Mouse (Mus musculus) bone marrow macrophage, adult 2 months (primary cell): Measurements from ENCODE around the gene Strap.

Experiments
- CTCF ChIP-seq: IDR thresholded peaks from 2 replicates; pipeline ENCODE4 v1.5.1; 2012; ENCODE audit warnings: low read depth, mild to moderate bottlenecking, low read length, moderate library complexity
- POLR2A ChIP-seq: IDR thresholded peaks from 2 replicates; pipeline ENCODE4 v1.6.1; 2012; ENCODE audit warnings: mild to moderate bottlenecking, low read depth, low read length, borderline replicate concordance

- TF ChIP-seq CTCF = no peak
- TF ChIP-seq POLR2A = no peak
These were observed 24.5 kb upstream of the Strap start for GRCm38 (mm10) chr6:137710179-137711037.
